Mouse (Mus musculus): ENCODE measurements around the gene Tns1. TPM values are rescaled to one million over a fixed set of nuclear protein-coding genes. Genes with fewer than 3 reads are reported as not detected.

Gene Tns1
- polyA plus RNA-seq, 1 experiment from 2014 or later = 121 TPM

- H3K36me3 ChIP-seq = peaks cover 51% of the 10 kb centered on the region
- no peaks in the 10 kb centered on the region for H3K9me3 ChIP-seq (replicated peaks)
- WGBS = 49% methylated on average over 3 of the region's 3 CpGs
- peaks cover 82% of the 10 kb centered on the region for H3K4me1 ChIP-seq (replicated peaks)
- H3K27ac ChIP-seq = no peak overlapping the region
- no peak for ATAC-seq (replicated peaks; ENCODE audit: insufficient number of reproducible peaks, insufficient read depth, low FRiP score, low read depth)
- H3K9ac ChIP-seq = no peak overlapping the region
- H3K4me2 ChIP-seq = no peak overlapping the region
- H3K4me3 ChIP-seq = no peak overlapping the region
- no peaks in the 10 kb centered on the region for H3K27me3 ChIP-seq
Observed at GRCm38 (mm10) chr1:73936537-73936936, 187.7 kb downstream of the Tns1 start.

- H3K9me3 ChIP-seq (replicated peaks) = no peaks in the 10 kb centered on the region
- no peaks in the 10 kb centered on the region for H3K27me3 ChIP-seq
- no peak for ATAC-seq (replicated peaks; ENCODE audit: insufficient number of reproducible peaks, insufficient read depth, low FRiP score, low read depth)
- H3K9ac ChIP-seq = no peak overlapping the region
- peak overlapping the region; percentile 16; the same call in 1 of the 2 replicates for H3K27ac ChIP-seq
- H3K36me3 ChIP-seq = peaks cover 43% of the 10 kb centered on the region
- no peak overlapping the region for H3K4me2 ChIP-seq
- 64% methylated on average over 4 of the region's 4 CpGs for WGBS
- peaks cover 87% of the 10 kb centered on the region for H3K4me1 ChIP-seq (replicated peaks)
- no peak overlapping the region for H3K4me3 ChIP-seq
Observed at GRCm38 (mm10) chr1:73935442-73936080, 188.7 kb downstream of the Tns1 start.

GRCm38 (mm10) chr1:73933146-73933490 is 191.1 kb downstream of the Tns1 start:
- peaks cover 46% of the 10 kb centered on the region for H3K36me3 ChIP-seq
- H3K4me1 ChIP-seq (replicated peaks) = peaks cover 85% of the 10 kb centered on the region
- WGBS = 38% methylated on average over 5 of the region's 5 CpGs
- no peaks in the 10 kb centered on the region for H3K27me3 ChIP-seq
- no peak for ATAC-seq (replicated peaks; ENCODE audit: insufficient number of reproducible peaks, insufficient read depth, low FRiP score, low read depth)
- H3K4me2 ChIP-seq = no peak overlapping the region
- H3K9ac ChIP-seq = peak overlapping the region; percentile 29; the same call in 1 of the 2 replicates
- H3K27ac ChIP-seq = peak overlapping the region; percentile 86
- H3K9me3 ChIP-seq (replicated peaks) = no peaks in the 10 kb centered on the region
- no peak overlapping the region for H3K4me3 ChIP-seq

- ATAC-seq (replicated peaks; ENCODE audit: insufficient number of reproducible peaks, insufficient read depth, low FRiP score, low read depth) = 0 out of 2 replicates have a peak, but pooled peaks have one; percentile 5
- Histone ChIP-seq H3K36me3 (peaks cover 48% of the 10 kb centered on the region), H3K4me3 (no peak overlapping the region), H3K4me2 (no peak overlapping the region), H3K9ac (0 out of 2 replicates have a peak overlapping the region, but pooled peaks have one; percentile 29), H3K27me3 (no peaks in the 10 kb centered on the region), H3K9me3 (replicated peaks) (no peaks in the 10 kb centered on the region), H3K27ac (peak overlapping the region; percentile 86), H3K4me1 (replicated peaks) (peaks cover 82% of the 10 kb centered on the region)
- WGBS = 44% methylated on average over 10 of the region's 10 CpGs
Observed at GRCm38 (mm10) chr1:73932421-73933145, 191.7 kb downstream of the Tns1 start.

- Histone ChIP-seq H3K4me3 (no peak overlapping the region), H3K36me3 (peaks cover 51% of the 10 kb centered on the region), H3K9ac (no peak overlapping the region), H3K27ac (peak overlapping the region; percentile 86), H3K4me1 (replicated peaks) (peaks cover 74% of the 10 kb centered on the region), H3K9me3 (replicated peaks) (no peaks in the 10 kb centered on the region), H3K4me2 (no peak overlapping the region), H3K27me3 (no peaks in the 10 kb centered on the region)
- WGBS = 48% methylated on average over 5 of the region's 5 CpGs
- no peak for ATAC-seq (replicated peaks; ENCODE audit: insufficient number of reproducible peaks, insufficient read depth, low FRiP score, low read depth)
Observed at GRCm38 (mm10) chr1:73931851-73932250, 192.4 kb downstream of the Tns1 start.

GRCm38 (mm10) chr1:73930411-73931134 is 193.7 kb downstream of the Tns1 start:
- Histone ChIP-seq H3K36me3 (peaks cover 51% of the 10 kb centered on the region), H3K4me2 (no peak overlapping the region), H3K4me1 (replicated peaks) (peaks cover 68% of the 10 kb centered on the region), H3K9ac (no peak overlapping the region), H3K27ac (peak overlapping the region; percentile 86; the same call in 1 of the 2 replicates), H3K9me3 (replicated peaks) (no peaks in the 10 kb centered on the region), H3K27me3 (no peaks in the 10 kb centered on the region), H3K4me3 (no peak overlapping the region)
- 74% methylated on average over 8 of the region's 8 CpGs for WGBS
- ATAC-seq (replicated peaks; ENCODE audit: insufficient number of reproducible peaks, insufficient read depth, low FRiP score, low read depth) = 0 out of 2 replicates have a peak, but pooled peaks have one; percentile 3

DNA sequence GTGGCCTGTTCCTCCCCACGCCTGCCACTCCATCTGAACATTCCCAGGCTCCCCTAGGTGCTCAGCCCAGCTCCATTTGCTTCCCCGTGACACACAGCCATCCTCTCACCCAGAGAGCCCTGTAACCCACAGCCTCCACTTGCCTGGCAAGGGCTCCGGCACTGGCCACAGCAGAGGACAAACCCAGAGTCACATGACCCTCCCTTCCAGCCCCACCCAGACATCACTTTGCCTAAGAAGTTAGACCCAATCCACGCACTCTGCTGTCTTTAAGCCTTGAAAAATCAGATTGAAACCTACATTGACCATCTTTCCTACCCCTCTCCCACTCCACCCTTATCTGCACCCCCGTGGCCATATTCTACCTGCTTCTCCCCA is 194.3 kb downstream of the Tns1 start:
- H3K27ac ChIP-seq = no peak overlapping the region
- no peak overlapping the region for H3K9ac ChIP-seq
- H3K36me3 ChIP-seq = peaks cover 51% of the 10 kb centered on the region
- H3K27me3 ChIP-seq = no peaks in the 10 kb centered on the region
- H3K4me1 ChIP-seq (replicated peaks) = peaks cover 65% of the 10 kb centered on the region
- WGBS = 82% methylated on average over 5 of the region's 5 CpGs
- no peaks in the 10 kb centered on the region for H3K9me3 ChIP-seq (replicated peaks)
- H3K4me3 ChIP-seq = no peak overlapping the region
- ATAC-seq (replicated peaks; ENCODE audit: insufficient number of reproducible peaks, insufficient read depth, low FRiP score, low read depth) = no peak
- H3K4me2 ChIP-seq = no peak overlapping the region

- Histone ChIP-seq H3K4me2 (no peak overlapping the region), H3K27ac (no peak overlapping the region), H3K27me3 (no peaks in the 10 kb centered on the region), H3K36me3 (peaks cover 52% of the 10 kb centered on the region), H3K4me3 (no peak overlapping the region), H3K9me3 (replicated peaks) (no peaks in the 10 kb centered on the region), H3K9ac (no peak overlapping the region), H3K4me1 (replicated peaks) (peaks cover 70% of the 10 kb centered on the region)
- ATAC-seq (replicated peaks; ENCODE audit: insufficient number of reproducible peaks, insufficient read depth, low FRiP score, low read depth) = no peak
- WGBS = 74% methylated on average over 15 of the region's 15 CpGs
Observed at GRCm38 (mm10) chr1:73929211-73929951, 194.9 kb downstream of the Tns1 start.

GRCm38 (mm10) chr1:73928385-73928784 is 195.9 kb downstream of the Tns1 start:
- no peak overlapping the region for H3K9ac ChIP-seq

GRCm38 (mm10) chr1:73927819-73928218 is 196.4 kb downstream of the Tns1 start:
- Histone ChIP-seq H3K27ac (0 out of 2 replicates have a peak overlapping the region, but pooled peaks have one; percentile 22), H3K27me3 (no peaks in the 10 kb centered on the region), H3K36me3 (peaks cover 65% of the 10 kb centered on the region), H3K4me3 (no peak overlapping the region), H3K9me3 (replicated peaks) (no peaks in the 10 kb centered on the region), H3K4me2 (no peak overlapping the region), H3K4me1 (replicated peaks) (peaks cover 71% of the 10 kb centered on the region), H3K9ac (no peak overlapping the region)
- WGBS = 73% methylated on average over 15 of the region's 15 CpGs
- ATAC-seq (replicated peaks; ENCODE audit: insufficient number of reproducible peaks, insufficient read depth, low FRiP score, low read depth) = no peak

More at GRCm38 (mm10) chr1:73928385-73928784, 195.9 kb downstream of the Tns1 start:
- Histone ChIP-seq H3K27me3 (no peaks in the 10 kb centered on the region), H3K4me1 (replicated peaks) (peaks cover 71% of the 10 kb centered on the region), H3K4me2 (no peak overlapping the region), H3K4me3 (no peak overlapping the region), H3K27ac (0 out of 2 replicates have a peak overlapping the region, but pooled peaks have one; percentile 22), H3K9me3 (replicated peaks) (no peaks in the 10 kb centered on the region), H3K36me3 (peaks cover 59% of the 10 kb centered on the region)
- ATAC-seq (replicated peaks; ENCODE audit: insufficient number of reproducible peaks, insufficient read depth, low FRiP score, low read depth) = no peak
- WGBS = 78% methylated on average over 8 of the region's 8 CpGs

GRCm38 (mm10) chr1:73926279-73926678 is 198.0 kb downstream of the Tns1 start:
- no peak overlapping the region for H3K4me2 ChIP-seq
- no peak overlapping the region for H3K9ac ChIP-seq
- H3K4me3 ChIP-seq = no peak overlapping the region
- no peak for ATAC-seq (replicated peaks; ENCODE audit: insufficient number of reproducible peaks, insufficient read depth, low FRiP score, low read depth)
- H3K9me3 ChIP-seq (replicated peaks) = no peaks in the 10 kb centered on the region
- no peaks in the 10 kb centered on the region for H3K27me3 ChIP-seq
- H3K27ac ChIP-seq = peak overlapping the region; percentile 19; the same call in 1 of the 2 replicates
- peaks cover 64% of the 10 kb centered on the region for H3K4me1 ChIP-seq (replicated peaks)
- peaks cover 78% of the 10 kb centered on the region for H3K36me3 ChIP-seq
- 52% methylated on average over 7 of the region's 7 CpGs for WGBS

All from heart, embryonic 15.5 days (tissue).